Mouse (Mus musculus) forebrain, embryonic 14.5 days (tissue): ENCODE measurements around the gene Unc119. TPM values are rescaled to one million over a fixed set of nuclear protein-coding genes. Genes with fewer than 3 reads are reported as not detected.

Experiments used
- ATAC-seq: fragments of 200-750 bp; cut with Nextera tagmentation; 2 replicates; pipeline ENCODE4 v1.8.0; 2017; ENCODE audit warnings: mild to moderate bottlenecking, moderate library complexity
- DNase-seq: peaks from one replicate; pipeline ENCODE4 v3.0.0-alpha.2; 2015; ENCODE audit warnings: low spot score
- H3K27ac ChIP-seq: fragments of 300-500 bp; sonication (generic); 2 replicates; pipeline ENCODE4 v1.5.1; 2014; ENCODE audit warnings: low read depth, mild to moderate bottlenecking, control low read depth, low read length, moderate library complexity
- H3K27me3 ChIP-seq: fragments of 300-500 bp; sonication (generic); replicated peaks from 2 replicates; pipeline ENCODE4 v1.6.1; 2014; ENCODE audit warnings: low read length, control low read depth, mixed read lengths; ENCODE audit not compliant: control insufficient read depth, insufficient read depth
- H3K36me3 ChIP-seq: fragments of 300-500 bp; sonication (generic); 2 replicates; pipeline ENCODE4 v1.6.1; 2014; ENCODE audit warnings: low read length, control low read depth; ENCODE audit not compliant: control insufficient read depth, insufficient read depth
- H3K4me1 ChIP-seq: fragments of 300-500 bp; sonication (generic); 2 replicates; pipeline ENCODE4 v1.6.1; 2014; ENCODE audit warnings: antibody characterized with exemption, low read length, control low read depth; ENCODE audit not compliant: control insufficient read depth, insufficient read depth
- H3K4me2 ChIP-seq: fragments of 300-500 bp; sonication (generic); 2 replicates; pipeline ENCODE4 v1.6.1; 2014; ENCODE audit warnings: mild to moderate bottlenecking, control low read depth, low read length
- H3K4me3 ChIP-seq: fragments of 300-500 bp; sonication (generic); 2 replicates; pipeline ENCODE4 v1.5.1; 2014; ENCODE audit warnings: low read depth, low read length, control low read depth
- H3K9ac ChIP-seq: fragments of 300-500 bp; sonication (generic); 2 replicates; pipeline ENCODE4 v1.6.1; 2014; ENCODE audit warnings: mild to moderate bottlenecking, low read length, control low read depth, moderate library complexity
- H3K9me3 ChIP-seq: fragments of 300-500 bp; sonication (generic); replicated peaks from 2 replicates; pipeline ENCODE4 v1.6.1; 2016; ENCODE audit warnings: low read length, control low read depth, mixed read lengths; ENCODE audit not compliant: control insufficient read depth
- WGBS: fragments of 180-500 bp; shearing (Covaris S2); extraction: QIAGEN DNeasy Blood & Tissue Kit; methylation state at CpG from one replicate; pipeline ENCODE4 v1.1.7; 2014; 5-methylcytosine and 5-hydroxymethylcytosine counted together
- polyA plus RNA-seq: library from polyadenylated mRNA; unstranded; fragments of >200 nt; fragmentation: Nextera tagmentation; extraction: Ambion mirVana; gene quantifications from 2 replicates; pipeline ENCODE4 v1.2.1, GENCODE M21; 2014

Gene Unc119
- polyA plus RNA-seq, 1 experiment from 2014 or later = 72.5 TPM

- DNase-seq = no peak
- Histone ChIP-seq H3K4me3 (no peak overlapping the region), H3K4me1 (peaks cover 5% of the 10 kb centered on the region; the same call in 1 of the 2 replicates), H3K9me3 (no peaks in the 10 kb centered on the region), H3K9ac (no peak overlapping the region), H3K27ac (no peak overlapping the region), H3K36me3 (peaks cover 11% of the 10 kb centered on the region), H3K27me3 (no peaks in the 10 kb centered on the region), H3K4me2 (no peak overlapping the region)
- WGBS = 83% methylated on average over 8 of the region's 9 CpGs
- no peak for ATAC-seq
These were observed 4.6 kb downstream of the Unc119 start for GRCm38 (mm10) chr11:78347908-78348307.

GRCm38 (mm10) chr11:78348474-78348873, 5.2 kb downstream of the Unc119 start:
- WGBS = 87% methylated on average over 7 of the region's 7 CpGs
- ATAC-seq = no peak
- no peaks in the 10 kb centered on the region for H3K27me3 ChIP-seq

GRCm38 (mm10) chr11:78349441-78350358, 6.4 kb downstream of the Unc119 start:
- 85% methylated on average over 4 of the region's 4 CpGs for WGBS
- Histone ChIP-seq H3K9ac (no peak overlapping the region), H3K9me3 (no peaks in the 10 kb centered on the region), H3K36me3 (peaks cover 11% of the 10 kb centered on the region), H3K27me3 (no peaks in the 10 kb centered on the region), H3K4me1 (0 out of 2 replicates have a peak, but pooled peaks cover 2% of the 10 kb centered on the region), H3K4me3 (no peak overlapping the region), H3K4me2 (no peak overlapping the region), H3K27ac (no peak overlapping the region)
- no peak for DNase-seq
- no peak for ATAC-seq

More at GRCm38 (mm10) chr11:78348474-78348873, 5.2 kb downstream of the Unc119 start:
- no peak overlapping the region for H3K9ac ChIP-seq
- H3K27ac ChIP-seq = no peak overlapping the region
- peaks cover 11% of the 10 kb centered on the region for H3K36me3 ChIP-seq
- no peak for DNase-seq
- H3K4me2 ChIP-seq = no peak overlapping the region
- no peak overlapping the region for H3K4me3 ChIP-seq
- H3K4me1 ChIP-seq = peaks cover 5% of the 10 kb centered on the region; the same call in 1 of the 2 replicates
- H3K9me3 ChIP-seq = no peaks in the 10 kb centered on the region

GRCm38 (mm10) chr11:78353081-78353480, 9.8 kb downstream of the Unc119 start:
- ATAC-seq = no peak
- WGBS = 95% methylated on average over 1 of the region's 1 CpGs
- Histone ChIP-seq H3K4me3 (no peak overlapping the region), H3K4me2 (no peak overlapping the region), H3K27ac (no peak overlapping the region), H3K4me1 (no peaks in the 10 kb centered on the region), H3K9ac (no peak overlapping the region), H3K27me3 (no peaks in the 10 kb centered on the region), H3K36me3 (peaks cover 10% of the 10 kb centered on the region), H3K9me3 (no peaks in the 10 kb centered on the region)
- no peak for DNase-seq

- H3K9ac ChIP-seq = no peak overlapping the region
- DNase-seq = no peak
- H3K4me1 ChIP-seq = no peaks in the 10 kb centered on the region
- H3K9me3 ChIP-seq = no peaks in the 10 kb centered on the region
- no peaks in the 10 kb centered on the region for H3K27me3 ChIP-seq
- ATAC-seq = no peak
- no peak overlapping the region for H3K4me3 ChIP-seq
- no peak overlapping the region for H3K27ac ChIP-seq
- H3K36me3 ChIP-seq = no peaks in the 10 kb centered on the region
- 85% methylated on average over 6 of the region's 6 CpGs for WGBS
- H3K4me2 ChIP-seq = no peak overlapping the region
These were observed 11.6 kb downstream of the Unc119 start for GRCm38 (mm10) chr11:78354905-78355304.

GRCm38 (mm10) chr11:78355471-78356238, 12.4 kb downstream of the Unc119 start:
- H3K9me3 ChIP-seq = no peaks in the 10 kb centered on the region
- no peak overlapping the region for H3K4me3 ChIP-seq
- H3K4me2 ChIP-seq = no peak overlapping the region
- H3K4me1 ChIP-seq = no peaks in the 10 kb centered on the region
- ATAC-seq (no peak), DNase-seq (peak; percentile 79)
- H3K27me3 ChIP-seq = no peaks in the 10 kb centered on the region
- WGBS = 30% methylated on average over 4 of the region's 4 CpGs
- H3K27ac ChIP-seq = no peak overlapping the region
- H3K36me3 ChIP-seq = no peaks in the 10 kb centered on the region
- H3K9ac ChIP-seq = no peak overlapping the region

GRCm38 (mm10) chr11:78358330-78359007, 15.2 kb downstream of the Unc119 start:
- WGBS = 14% methylated on average over 22 of the region's 22 CpGs
- no peak for DNase-seq

GRCm38 (mm10) chr11:78360125-78360788, 17.0 kb downstream of the Unc119 start:
- Histone ChIP-seq H3K4me2 (peak overlapping the region; percentile 41), H3K4me3 (peak overlapping the region; percentile 14; the same call in 1 of the 2 replicates), H3K9me3 (no peaks in the 10 kb centered on the region), H3K9ac (no peak overlapping the region), H3K27me3 (no peaks in the 10 kb centered on the region), H3K36me3 (no peaks in the 10 kb centered on the region), H3K4me1 (no peaks in the 10 kb centered on the region), H3K27ac (no peak overlapping the region)
- WGBS = 13% methylated on average over 13 of the region's 13 CpGs
- ATAC-seq (peak; percentile 70), DNase-seq (peak; percentile 82)

More at GRCm38 (mm10) chr11:78358330-78359007, 15.2 kb downstream of the Unc119 start:
- Histone ChIP-seq H3K4me1 (no peaks in the 10 kb centered on the region), H3K27ac (no peak overlapping the region), H3K4me3 (no peak overlapping the region), H3K27me3 (no peaks in the 10 kb centered on the region), H3K9ac (no peak overlapping the region), H3K4me2 (no peak overlapping the region), H3K9me3 (no peaks in the 10 kb centered on the region), H3K36me3 (no peaks in the 10 kb centered on the region)
- no peak for ATAC-seq
